Mouse (Mus musculus): Measurements from ENCODE around the gene Atp9a. TPM values are rescaled to one million over a fixed set of nuclear protein-coding genes. Genes with fewer than 3 reads are reported as not detected.
A peak's percentile ranks its signal among the peaks of the same experiment; 100 is the strongest.

Atp9a gene
- polyA plus RNA-seq, 1 experiment from 2014 or later: 18.6 TPM

DNA sequence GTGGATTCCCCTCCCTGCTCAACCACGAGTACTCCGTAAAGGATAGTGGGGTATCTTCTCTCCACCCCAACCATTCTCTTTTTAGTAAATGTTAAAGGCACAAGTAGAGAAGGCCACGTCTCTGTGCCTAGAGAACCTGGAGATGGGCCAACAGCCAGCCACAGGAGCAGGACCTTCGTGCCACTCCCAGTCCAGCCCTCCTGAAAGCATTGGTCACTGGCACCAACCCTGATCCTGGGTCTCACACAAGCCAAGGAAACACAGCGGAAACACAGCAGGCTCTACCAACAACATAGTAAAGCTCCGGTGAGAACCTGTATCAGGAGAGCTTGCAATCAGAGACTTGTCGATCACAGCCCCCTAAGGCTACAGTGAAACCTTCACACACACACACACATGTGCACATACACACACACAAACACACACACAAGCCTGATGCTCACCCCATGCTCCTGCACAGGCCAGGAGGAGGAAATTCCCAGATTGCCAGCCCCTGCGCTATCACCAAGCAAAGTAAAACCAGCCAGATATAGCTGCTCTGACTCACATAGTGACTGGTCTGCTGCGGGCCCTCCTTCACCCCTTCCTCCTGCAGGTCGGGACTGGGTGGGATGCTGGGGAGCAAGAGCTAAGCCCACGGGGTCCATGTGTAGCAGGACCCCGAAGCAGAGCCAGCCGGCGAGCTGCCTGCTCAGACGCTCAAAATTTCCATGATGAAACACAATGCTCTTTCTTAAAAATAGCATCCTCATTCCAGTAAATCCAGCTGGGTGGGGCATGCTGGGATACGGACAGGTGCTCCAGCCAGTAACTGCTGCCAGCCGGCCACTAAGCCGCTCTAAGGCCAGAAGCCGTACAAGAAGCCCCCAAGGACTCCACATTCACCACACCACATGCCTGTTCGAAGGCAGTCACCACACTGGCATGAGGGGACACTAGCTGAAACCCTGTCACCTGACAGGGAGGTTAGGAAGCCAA is 29.7 kb downstream of the Atp9a start:
- Histone ChIP-seq H3K9ac (ENCODE audit: low read length) (no peak overlapping the region), H3K4me1 (replicated peaks; ENCODE audit: control insufficient read depth, insufficient read depth, low read length) (0 out of 2 replicates have a peak, but pooled peaks cover 1% of the 10 kb centered on the region), H3K27me3 (ENCODE audit: control insufficient read depth, insufficient read depth, low read length) (no peaks in the 10 kb centered on the region), H3K27ac (ENCODE audit: low read depth, low read length) (no peak overlapping the region), H3K4me2 (ENCODE audit: low read depth, low read length, severe bottlenecking) (no peak overlapping the region), H3K9me3 (ENCODE audit: control insufficient read depth, low read length) (no peaks in the 10 kb centered on the region), H3K4me3 (ENCODE audit: low read depth, low read length) (no peak overlapping the region), H3K36me3 (ENCODE audit: control insufficient read depth, insufficient read depth, low read length) (no peaks in the 10 kb centered on the region)
- DNase-seq (ENCODE audit: low spot score) (no peak), ATAC-seq (replicated peaks; ENCODE audit: low FRiP score) (no peak)
- 87% methylated on average over 20 of the region's 20 CpGs for WGBS

DNA sequence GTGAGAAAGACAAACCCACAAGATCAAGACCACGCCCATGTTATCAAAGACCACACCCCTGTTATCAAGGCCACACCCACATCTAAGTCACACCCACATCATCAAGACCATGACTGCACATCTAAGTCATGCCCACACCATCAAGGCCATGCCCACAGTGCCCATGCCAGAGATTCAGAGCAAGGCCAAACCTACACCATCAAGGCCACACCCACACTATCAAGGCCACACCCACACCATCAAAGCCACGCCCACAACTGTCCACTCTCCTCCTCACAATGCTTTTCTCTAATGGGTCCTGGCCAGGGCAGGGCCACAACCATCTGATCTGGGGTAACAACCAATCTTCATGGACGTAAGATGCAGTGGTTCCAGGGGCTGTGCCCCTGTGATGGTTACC is 31.2 kb downstream of the Atp9a start:
- Histone ChIP-seq H3K36me3 (ENCODE audit: control insufficient read depth, insufficient read depth, low read length) (no peaks in the 10 kb centered on the region), H3K4me3 (ENCODE audit: low read depth, low read length) (no peak overlapping the region), H3K4me1 (replicated peaks; ENCODE audit: control insufficient read depth, insufficient read depth, low read length) (no peaks in the 10 kb centered on the region), H3K9ac (ENCODE audit: low read length) (no peak overlapping the region), H3K4me2 (ENCODE audit: low read depth, low read length, severe bottlenecking) (no peak overlapping the region), H3K9me3 (ENCODE audit: control insufficient read depth, low read length) (no peaks in the 10 kb centered on the region), H3K27ac (ENCODE audit: low read depth, low read length) (no peak overlapping the region), H3K27me3 (ENCODE audit: control insufficient read depth, insufficient read depth, low read length) (no peaks in the 10 kb centered on the region)
- no peak for DNase-seq (ENCODE audit: low spot score)
- 83% methylated on average over 3 of the region's 3 CpGs for WGBS
- ATAC-seq (replicated peaks; ENCODE audit: low FRiP score): peak; percentile 24; the same call in 1 of the 2 replicates

DNA sequence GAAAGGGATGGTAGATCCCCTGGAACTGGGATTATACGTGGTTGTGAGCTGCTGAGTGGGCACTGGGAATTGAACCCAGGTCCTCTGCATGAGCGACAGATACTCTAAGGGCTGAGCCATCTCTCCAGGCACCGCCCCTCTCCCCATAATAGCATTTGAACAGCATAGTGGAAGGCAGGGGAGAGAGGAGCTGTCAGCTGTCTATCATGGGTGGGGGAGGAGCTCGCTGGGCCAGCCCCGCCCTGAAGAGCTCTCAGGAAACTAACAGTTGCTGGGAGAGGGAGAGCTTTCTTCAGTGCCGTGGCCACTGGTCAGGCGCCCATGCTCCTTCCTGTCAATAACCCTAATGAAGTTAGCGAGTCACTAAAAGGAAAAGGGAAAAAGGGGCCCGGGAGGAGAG is 34.4 kb downstream of the Atp9a start:
- Histone ChIP-seq H3K27me3 (ENCODE audit: control insufficient read depth, insufficient read depth, low read length) (no peaks in the 10 kb centered on the region), H3K4me2 (ENCODE audit: low read depth, low read length, severe bottlenecking) (no peak overlapping the region), H3K36me3 (ENCODE audit: control insufficient read depth, insufficient read depth, low read length) (no peaks in the 10 kb centered on the region), H3K4me3 (ENCODE audit: low read depth, low read length) (no peak overlapping the region), H3K27ac (ENCODE audit: low read depth, low read length) (no peak overlapping the region), H3K9me3 (ENCODE audit: control insufficient read depth, low read length) (no peaks in the 10 kb centered on the region), H3K9ac (ENCODE audit: low read length) (no peak overlapping the region), H3K4me1 (replicated peaks; ENCODE audit: control insufficient read depth, insufficient read depth, low read length) (no peaks in the 10 kb centered on the region)
- DNase-seq (ENCODE audit: low spot score) (no peak), ATAC-seq (replicated peaks; ENCODE audit: low FRiP score) (no peak)
- WGBS: 47% methylated on average over 9 of the region's 9 CpGs

DNA sequence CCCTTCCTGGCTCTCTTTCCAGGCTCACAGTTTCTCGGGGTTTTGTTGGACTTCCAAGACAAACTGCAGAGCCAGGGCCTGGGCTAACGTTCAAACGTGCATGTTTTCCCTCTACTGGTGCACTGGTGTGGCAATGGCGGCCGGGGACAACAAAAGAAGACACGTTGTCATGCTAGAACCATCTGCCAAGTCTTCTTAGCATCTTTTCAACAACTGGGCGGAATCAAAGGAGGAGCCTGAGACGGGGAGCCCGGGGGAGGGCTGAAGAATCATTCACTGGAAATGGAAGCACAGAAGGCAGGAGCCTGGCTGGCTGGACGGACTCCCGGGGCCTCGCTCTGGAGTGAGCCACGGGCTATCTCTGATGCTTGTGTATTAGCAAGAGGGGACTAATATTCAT is 39.9 kb downstream of the Atp9a start:
- Histone ChIP-seq H3K4me3 (ENCODE audit: low read depth, low read length) (no peak overlapping the region), H3K4me1 (replicated peaks; ENCODE audit: control insufficient read depth, insufficient read depth, low read length) (no peaks in the 10 kb centered on the region), H3K9ac (ENCODE audit: low read length) (no peak overlapping the region; the same call in 1 of the 2 replicates), H3K27ac (ENCODE audit: low read depth, low read length) (no peak overlapping the region), H3K27me3 (ENCODE audit: control insufficient read depth, insufficient read depth, low read length) (no peaks in the 10 kb centered on the region), H3K36me3 (ENCODE audit: control insufficient read depth, insufficient read depth, low read length) (no peaks in the 10 kb centered on the region; the same call in 1 of the 2 replicates), H3K4me2 (ENCODE audit: low read depth, low read length, severe bottlenecking) (no peak overlapping the region), H3K9me3 (ENCODE audit: control insufficient read depth, low read length) (no peaks in the 10 kb centered on the region; the same call in 1 of the 2 replicates)
- ATAC-seq (replicated peaks; ENCODE audit: low FRiP score) (no peak), DNase-seq (ENCODE audit: low spot score) (no peak)
- 56% methylated on average over 13 of the region's 13 CpGs for WGBS

DNA sequence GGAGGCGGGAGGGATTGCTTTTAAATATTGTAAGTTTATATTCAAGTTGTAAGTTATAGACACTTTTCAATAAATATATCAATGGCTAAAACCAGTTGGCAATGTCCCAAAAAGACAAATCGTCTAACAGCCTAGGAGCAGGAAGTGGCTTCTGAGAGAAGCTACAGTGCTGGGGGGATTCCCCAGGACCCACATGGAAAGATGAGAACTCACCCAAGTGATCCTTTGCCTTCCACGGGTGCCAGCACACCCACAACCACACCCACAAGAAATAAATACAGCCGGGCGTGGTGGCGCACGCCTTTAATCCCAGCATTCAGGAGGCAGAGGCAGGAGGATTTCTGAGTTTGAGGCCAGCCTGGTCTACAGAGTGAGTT is 47.2 kb downstream of the Atp9a start:
- H3K4me2 ChIP-seq (ENCODE audit: low read depth, low read length, severe bottlenecking): no peak overlapping the region
- WGBS: 89% methylated on average over 7 of the region's 7 CpGs
- peaks cover 5% of the 10 kb centered on the region; the same call in 1 of the 2 replicates for H3K4me1 ChIP-seq (replicated peaks; ENCODE audit: control insufficient read depth, insufficient read depth, low read length)
- H3K27ac ChIP-seq (ENCODE audit: low read depth, low read length): peak overlapping the region; percentile 74
- ATAC-seq (replicated peaks; ENCODE audit: low FRiP score): no peak
- H3K9me3 ChIP-seq (ENCODE audit: control insufficient read depth, low read length): no peaks in the 10 kb centered on the region; the same call in 1 of the 2 replicates
- DNase-seq (ENCODE audit: low spot score): no peak
- no peaks in the 10 kb centered on the region for H3K27me3 ChIP-seq (ENCODE audit: control insufficient read depth, insufficient read depth, low read length)
- no peak overlapping the region for H3K4me3 ChIP-seq (ENCODE audit: low read depth, low read length)
- H3K9ac ChIP-seq (ENCODE audit: low read length): no peak overlapping the region
- H3K36me3 ChIP-seq (ENCODE audit: control insufficient read depth, insufficient read depth, low read length): no peaks in the 10 kb centered on the region

DNA sequence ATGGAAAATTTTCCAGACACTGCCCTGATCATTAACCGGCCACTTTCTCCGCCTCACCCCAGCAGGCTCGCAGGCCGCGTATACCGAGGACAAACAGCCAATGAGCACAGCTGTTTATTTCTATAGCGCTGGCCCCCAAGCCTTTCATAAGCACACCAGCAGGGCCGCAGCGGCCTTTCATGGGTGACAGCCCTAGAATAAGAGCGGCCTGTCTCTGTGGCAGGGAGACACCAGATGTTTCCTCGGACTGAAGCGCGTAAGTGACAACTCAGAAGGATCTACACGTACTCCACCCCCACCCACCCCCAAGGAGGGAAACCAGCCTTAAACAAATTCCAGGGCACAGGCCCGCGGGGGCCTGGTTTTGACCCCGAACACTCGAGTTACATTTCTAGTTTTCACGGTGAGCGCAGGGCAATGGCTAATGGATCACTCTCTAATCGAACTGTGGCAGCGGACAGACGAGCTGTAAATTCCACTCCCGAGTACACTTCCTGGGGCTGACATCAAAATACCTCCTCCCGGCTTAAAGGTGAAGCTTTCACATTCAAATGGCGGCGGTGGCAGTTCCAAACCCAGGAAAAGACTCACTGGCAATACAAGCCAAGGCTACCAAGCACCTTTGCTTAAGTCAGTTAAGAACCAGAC is 47.7 kb downstream of the Atp9a start:
- Histone ChIP-seq H3K4me2 (ENCODE audit: low read depth, low read length, severe bottlenecking) (peak overlapping the region; percentile 28), H3K27ac (ENCODE audit: low read depth, low read length) (peak overlapping the region; percentile 74), H3K27me3 (ENCODE audit: control insufficient read depth, insufficient read depth, low read length) (no peaks in the 10 kb centered on the region), H3K4me1 (replicated peaks; ENCODE audit: control insufficient read depth, insufficient read depth, low read length) (peaks cover 5% of the 10 kb centered on the region; the same call in 1 of the 2 replicates), H3K4me3 (ENCODE audit: low read depth, low read length) (no peak overlapping the region), H3K36me3 (ENCODE audit: control insufficient read depth, insufficient read depth, low read length) (no peaks in the 10 kb centered on the region), H3K9ac (ENCODE audit: low read length) (no peak overlapping the region), H3K9me3 (ENCODE audit: control insufficient read depth, low read length) (no peaks in the 10 kb centered on the region; the same call in 1 of the 2 replicates)
- ATAC-seq (replicated peaks; ENCODE audit: low FRiP score) (peak; percentile 87), DNase-seq (ENCODE audit: low spot score) (peak; percentile 79)
- 2% methylated on average over 27 of the region's 27 CpGs for WGBS

DNA sequence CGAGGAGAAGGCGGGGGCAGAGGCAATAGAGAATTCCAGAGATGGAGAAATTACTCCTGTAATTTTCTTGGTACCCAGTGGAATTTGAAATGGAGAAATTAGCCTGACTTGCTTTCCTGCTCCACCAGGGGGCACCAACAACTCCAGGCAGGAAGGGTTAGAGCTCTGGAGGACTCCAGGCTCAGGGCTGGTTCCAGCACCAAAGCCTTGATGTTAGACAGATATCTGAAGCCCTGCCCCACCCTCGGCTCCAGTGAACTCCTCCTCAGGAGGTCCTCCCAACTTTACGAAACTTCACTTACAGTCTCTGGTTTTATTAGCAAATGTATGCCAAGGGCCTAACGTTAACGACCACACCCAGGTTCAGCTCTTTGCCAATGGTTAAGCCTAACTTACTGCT is 50.4 kb downstream of the Atp9a start:
- no peaks in the 10 kb centered on the region for H3K27me3 ChIP-seq (ENCODE audit: control insufficient read depth, insufficient read depth, low read length)
- WGBS: 61% methylated on average over 6 of the region's 6 CpGs
- no peak overlapping the region for H3K4me3 ChIP-seq (ENCODE audit: low read depth, low read length)
- ATAC-seq (replicated peaks; ENCODE audit: low FRiP score) (no peak), DNase-seq (ENCODE audit: low spot score) (peak; percentile 85)
- no peaks in the 10 kb centered on the region for H3K36me3 ChIP-seq (ENCODE audit: control insufficient read depth, insufficient read depth, low read length)
- no peak overlapping the region for H3K9ac ChIP-seq (ENCODE audit: low read length)
- no peaks in the 10 kb centered on the region; the same call in 1 of the 2 replicates for H3K9me3 ChIP-seq (ENCODE audit: control insufficient read depth, low read length)
- H3K4me1 ChIP-seq (replicated peaks; ENCODE audit: control insufficient read depth, insufficient read depth, low read length): peaks cover 5% of the 10 kb centered on the region; the same call in 1 of the 2 replicates
- H3K4me2 ChIP-seq (ENCODE audit: low read depth, low read length, severe bottlenecking): no peak overlapping the region
- no peak overlapping the region for H3K27ac ChIP-seq (ENCODE audit: low read depth, low read length)

DNA sequence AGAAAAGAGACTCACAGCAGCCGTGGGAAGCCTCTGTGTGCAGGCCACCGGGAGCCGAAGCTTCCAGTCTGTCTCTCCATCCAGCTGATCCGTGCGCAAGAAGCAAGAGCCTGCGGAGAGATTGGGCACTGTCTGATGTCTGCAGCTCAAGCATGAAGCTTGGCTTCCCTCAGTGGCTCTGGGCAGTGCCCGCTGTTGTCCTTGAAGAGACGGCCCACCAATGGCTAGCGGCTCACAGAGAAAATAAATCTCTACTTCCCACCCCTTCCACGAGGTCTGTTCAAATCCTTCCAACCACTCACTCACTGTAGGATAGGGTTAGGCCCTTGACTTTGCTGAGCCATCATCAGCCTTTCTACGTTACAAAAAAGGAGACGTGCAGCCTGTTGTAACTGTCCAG is 54.9 kb downstream of the Atp9a start:
- WGBS: 85% methylated on average over 12 of the region's 12 CpGs
- H3K36me3 ChIP-seq (ENCODE audit: control insufficient read depth, insufficient read depth, low read length): no peaks in the 10 kb centered on the region
- H3K9me3 ChIP-seq (ENCODE audit: control insufficient read depth, low read length): no peaks in the 10 kb centered on the region
- no peak for DNase-seq (ENCODE audit: low spot score)
- H3K4me2 ChIP-seq (ENCODE audit: low read depth, low read length, severe bottlenecking): no peak overlapping the region
- H3K27me3 ChIP-seq (ENCODE audit: control insufficient read depth, insufficient read depth, low read length): no peaks in the 10 kb centered on the region
- H3K4me1 ChIP-seq (replicated peaks; ENCODE audit: control insufficient read depth, insufficient read depth, low read length): no peaks in the 10 kb centered on the region
- no peak overlapping the region for H3K4me3 ChIP-seq (ENCODE audit: low read depth, low read length)
- no peak for ATAC-seq (replicated peaks; ENCODE audit: low FRiP score)
- H3K9ac ChIP-seq (ENCODE audit: low read length): no peak overlapping the region
- H3K27ac ChIP-seq (ENCODE audit: low read depth, low read length): no peak overlapping the region

Data from forebrain, embryonic 11.5 days (tissue).